Mouse (Mus musculus) testis, adult 2 months (tissue): Measurements from ENCODE around the gene Hnrnpl.

Experiments used
- CTCF ChIP-seq: fragments of 200-500 bp; IDR thresholded peaks from 2 replicates; pipeline ENCODE4 v1.5.1; 2012; ENCODE audit warnings: low read depth, mild to moderate bottlenecking, inconsistent platforms, low read length, moderate library complexity; ENCODE audit not compliant: control insufficient read depth, insufficient read depth, insufficient replicate concordance
- POLR2A ChIP-seq: fragments of 200-500 bp; IDR thresholded peaks from 2 replicates; pipeline ENCODE4 v1.6.1; 2012; ENCODE audit warnings: low read depth, mild to moderate bottlenecking, inconsistent platforms, low read length, moderate library complexity; ENCODE audit not compliant: control insufficient read depth

- no peak for TF ChIP-seq POLR2A
- TF ChIP-seq CTCF, result no peak
Observed at GRCm38 (mm10) chr7:28827338-28827737, 19.0 kb downstream of the Hnrnpl start.
